Mouse (Mus musculus) bone marrow, adult 2 months (tissue): ENCODE results near the gene Snrk. TPM values are rescaled to one million over a fixed set of nuclear protein-coding genes. Genes with fewer than 3 reads are reported as not detected.
A peak's percentile ranks its signal among the peaks of the same experiment; 100 is the strongest.
"Not testable (repeated sequence)": the region's sequence is repeated elsewhere in the genome, so short reads cannot be mapped to it uniquely, and the experiment has no call there.

Source experiments
- H3K27ac ChIP-seq: fragments of 200-500 bp; 2 replicates; pipeline ENCODE4 v1.5.1; 2012; ENCODE audit warnings: low read depth, mild to moderate bottlenecking, control low read depth, inconsistent platforms, low read length; ENCODE audit not compliant: control insufficient read depth, poor library complexity, insufficient read depth
- H3K4me1 ChIP-seq: fragments of 200-500 bp; 2 replicates; pipeline ENCODE4 v1.6.1; 2011; ENCODE audit warnings: low read length; ENCODE audit not compliant: control insufficient read depth, insufficient read depth
- H3K4me3 ChIP-seq: fragments of 200-500 bp; replicated peaks from 2 replicates; pipeline ENCODE3; 2011; ENCODE audit warnings: mild to moderate bottlenecking, low read depth, low read length, control low read depth; ENCODE audit not compliant: control insufficient read depth
- CTCF ChIP-seq: fragments of 200-500 bp; IDR thresholded peaks from 2 replicates; pipeline ENCODE4 v1.5.1; 2011; ENCODE audit warnings: low read length, control low read depth; ENCODE audit not compliant: control insufficient read depth, insufficient read depth
- POLR2A ChIP-seq: fragments of 200-500 bp; IDR thresholded peaks from 2 replicates; pipeline ENCODE4 v1.6.1; 2011; ENCODE audit warnings: low read depth, mild to moderate bottlenecking, control low read depth, low read length, borderline replicate concordance; ENCODE audit not compliant: control insufficient read depth
- WGBS: fragments of 180-500 bp; shearing (Covaris S2); methylation state at CpG from one replicate; pipeline ENCODE4 v1.1.7; 2018; 5-methylcytosine and 5-hydroxymethylcytosine counted together
- polyA plus RNA-seq: library from polyadenylated mRNA; stranded (reverse); fragments of >200 nt; gene quantifications from 2 replicates; pipeline ENCODE4 v1.2.4, GENCODE M21; 2011; ENCODE audit warnings: low replicate concordance; ENCODE audit not compliant: missing spikeins, insufficient read depth, insufficient read length

Snrk gene
- polyA plus RNA-seq, 1 experiment, result 36.8 TPM

DNA sequence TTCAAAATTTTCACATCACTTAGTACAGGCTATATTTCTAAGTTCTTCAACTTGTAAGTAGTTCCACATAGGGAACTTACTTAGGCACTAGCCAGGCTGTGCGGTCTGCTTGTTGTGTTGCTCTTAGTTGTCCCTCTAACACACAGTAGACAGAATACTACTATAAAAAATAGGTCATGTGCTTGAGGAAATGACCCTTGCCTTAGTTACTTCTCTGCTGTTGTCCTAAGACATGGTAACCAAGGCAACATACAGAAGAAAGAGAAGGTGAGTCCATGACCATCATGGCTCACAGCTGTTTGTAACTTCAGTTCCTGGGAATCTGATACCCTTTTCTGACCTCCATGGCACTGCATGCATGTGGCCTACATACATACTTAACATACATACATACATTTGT is 38.1 kb downstream of the Snrk start:
- 86% methylated on average over 1 of the region's 1 CpGs for WGBS
- Histone ChIP-seq H3K4me3 (no peak overlapping the region), H3K27ac (no peak overlapping the region), H3K4me1 (no peaks in the 10 kb centered on the region; the same call in 1 of the 2 replicates)
- no peak for TF ChIP-seq POLR2A
- TF ChIP-seq CTCF, result no peak

DNA sequence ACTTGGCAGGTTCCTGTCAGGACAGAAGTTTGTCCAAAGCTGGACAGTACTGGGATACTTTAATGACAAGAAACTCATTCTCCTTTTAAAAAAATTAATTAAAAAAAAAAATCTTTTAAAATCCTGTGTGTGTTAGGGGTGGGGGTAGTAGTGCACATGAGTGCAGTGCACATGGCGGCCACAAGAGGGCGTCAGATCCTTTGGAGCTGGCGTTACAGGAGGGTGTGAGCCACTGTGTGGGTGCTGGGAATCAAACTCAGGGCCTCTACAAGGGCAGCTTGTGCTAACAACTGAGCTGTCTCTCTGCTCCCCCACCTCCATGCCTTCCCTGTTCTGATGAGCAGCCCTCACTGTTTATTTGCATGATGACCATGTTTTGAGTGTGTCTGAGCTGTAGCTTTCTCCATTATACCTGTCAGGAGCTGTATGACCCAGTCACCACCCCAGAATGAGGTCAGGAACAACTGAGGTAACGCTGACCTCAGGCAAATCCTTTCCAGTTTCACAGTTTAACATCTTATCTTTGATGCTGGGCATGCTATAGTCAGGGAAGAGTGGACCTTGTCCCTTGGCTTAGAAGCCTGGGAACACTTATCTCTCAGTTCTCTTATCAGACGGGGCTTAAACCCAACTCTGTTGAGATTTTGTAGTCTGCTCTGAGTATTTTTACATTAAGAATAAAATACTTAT is 39.5 kb downstream of the Snrk start:
- 81% methylated on average over 5 of the region's 5 CpGs for WGBS
- peak; percentile 46; the same call in 1 of the 2 replicates for TF ChIP-seq CTCF
- no peak for TF ChIP-seq POLR2A
- Histone ChIP-seq H3K27ac (no peak overlapping the region), H3K4me1 (no peaks in the 10 kb centered on the region; the same call in 1 of the 2 replicates), H3K4me3 (no peak overlapping the region)

DNA sequence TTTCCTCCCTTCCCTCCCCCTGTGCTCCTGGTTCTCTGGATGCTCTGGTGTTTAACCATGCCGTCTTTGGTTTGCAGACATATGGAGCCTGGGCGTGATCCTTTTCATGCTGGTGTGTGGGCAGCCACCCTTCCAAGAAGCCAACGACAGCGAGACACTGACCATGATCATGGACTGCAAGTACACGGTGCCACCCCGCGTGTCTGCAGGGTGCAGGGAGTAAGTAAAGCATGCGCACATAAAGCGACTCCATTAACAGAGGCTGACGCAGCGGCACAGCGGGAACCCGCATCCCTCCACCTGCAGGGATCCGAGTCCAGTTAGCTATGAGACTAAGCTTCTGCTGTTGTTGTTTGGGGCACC is 40.0 kb downstream of the Snrk start:
- TF ChIP-seq CTCF (no peak), POLR2A (no peak)
- H3K4me3 ChIP-seq, result no peak overlapping the region
- 97% methylated on average over 14 of the region's 14 CpGs for WGBS
- H3K4me1 ChIP-seq, result no peaks in the 10 kb centered on the region
- H3K27ac ChIP-seq, result no peak overlapping the region

DNA sequence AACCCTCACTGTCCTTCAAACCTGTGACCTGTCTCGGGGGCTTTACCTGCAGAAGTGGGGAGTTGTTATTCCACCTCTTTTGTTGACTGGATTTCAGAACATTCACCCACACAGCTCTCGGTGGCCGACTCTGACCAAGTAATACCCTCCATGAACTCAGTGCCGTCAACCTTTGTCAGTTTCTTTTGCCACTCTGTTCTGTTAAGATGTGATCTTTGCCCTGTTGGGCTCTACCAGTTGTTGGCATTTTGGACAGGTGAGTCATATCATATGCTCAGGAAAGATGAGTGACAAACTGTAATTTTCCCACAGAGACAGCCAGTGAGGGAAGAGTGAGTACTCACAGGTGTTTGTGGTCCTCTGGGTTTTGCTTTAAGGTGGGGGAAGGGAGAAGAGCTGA is 47.5 kb downstream of the Snrk start:
- no peaks in the 10 kb centered on the region for H3K4me1 ChIP-seq
- TF ChIP-seq CTCF (no peak), POLR2A (no peak)
- no peak overlapping the region for H3K4me3 ChIP-seq
- WGBS, result 87% methylated on average over 4 of the region's 4 CpGs
- no peak overlapping the region for H3K27ac ChIP-seq

DNA sequence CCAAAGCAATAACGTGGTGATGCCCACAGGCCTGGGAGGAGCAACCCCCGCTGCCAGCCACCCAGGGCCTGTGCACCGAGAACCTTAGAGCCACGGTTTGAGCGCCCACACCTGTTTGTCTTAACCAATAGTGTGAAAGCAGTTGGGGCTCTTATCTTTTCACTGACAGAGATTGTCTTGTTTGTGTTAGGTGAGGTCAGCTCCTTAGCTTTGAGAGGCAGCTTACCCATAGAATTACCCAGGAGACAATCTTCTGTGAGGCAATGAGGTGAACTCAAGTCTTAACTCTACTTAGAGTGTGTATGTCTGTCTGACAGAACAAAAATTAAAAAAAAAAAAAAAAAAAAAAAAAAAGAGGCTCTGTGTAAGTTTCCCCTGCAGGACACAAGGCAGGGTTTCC is 50.7 kb downstream of the Snrk start:
- not testable (repeated sequence) for H3K4me3 ChIP-seq, H3K27ac ChIP-seq, H3K4me1 ChIP-seq
- 90% methylated on average over 5 of the region's 5 CpGs for WGBS

DNA sequence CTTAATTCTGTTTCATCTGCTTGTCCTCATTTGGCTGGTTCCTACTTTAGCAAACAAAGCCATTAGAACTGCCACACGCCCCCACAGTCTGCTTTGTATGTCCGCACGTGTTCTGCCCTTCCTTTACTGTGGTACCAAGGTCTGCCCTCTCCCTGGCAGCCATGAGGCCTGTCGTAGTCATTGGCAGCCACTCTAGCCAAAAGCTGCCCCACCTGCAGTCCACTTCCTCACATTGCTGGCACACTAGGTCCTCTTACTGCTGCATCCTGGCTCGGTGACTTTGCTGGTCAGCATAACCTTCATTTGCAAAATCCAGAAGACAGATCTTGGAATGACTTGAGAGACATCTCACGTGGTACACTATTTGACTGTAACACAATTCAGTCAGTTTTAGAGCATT is 52.8 kb downstream of the Snrk start:
- Histone ChIP-seq H3K4me3 (no peak overlapping the region), H3K4me1 (no peaks in the 10 kb centered on the region), H3K27ac (no peak overlapping the region)
- TF ChIP-seq CTCF (no peak), POLR2A (no peak)
- 73% methylated on average over 6 of the region's 6 CpGs for WGBS

DNA sequence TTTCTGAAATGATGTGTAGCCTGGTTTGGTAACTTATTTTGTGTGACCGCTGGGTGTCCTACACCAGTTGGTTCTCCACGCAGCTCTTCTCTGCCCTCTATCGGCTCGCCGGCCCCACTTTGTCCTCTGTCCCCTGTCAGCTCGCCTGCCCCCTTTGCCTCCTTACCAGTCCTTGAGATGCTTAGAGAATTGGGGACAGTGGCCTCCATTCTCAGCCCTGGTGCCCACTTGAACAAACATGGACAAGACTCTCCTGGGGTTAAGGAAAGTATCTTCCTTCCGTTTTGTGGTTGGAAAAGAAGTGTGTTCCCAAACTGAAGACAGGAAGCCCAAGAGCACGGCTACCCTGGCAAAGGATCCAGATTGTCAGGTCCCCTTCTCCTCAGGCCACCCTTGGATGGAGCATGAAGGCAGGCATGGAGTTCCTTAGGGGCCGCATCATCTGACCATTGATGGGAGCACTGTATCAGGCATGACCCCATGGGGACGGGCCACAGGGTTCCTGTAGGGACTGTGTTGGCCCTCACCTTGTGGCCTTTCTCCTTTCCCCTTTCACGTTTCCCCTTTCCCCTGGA is 55.6 kb downstream of the Snrk start:
- Histone ChIP-seq H3K4me3 (no peak overlapping the region), H3K27ac (no peak overlapping the region), H3K4me1 (no peaks in the 10 kb centered on the region)
- 88% methylated on average over 11 of the region's 11 CpGs for whole genome bisulfite sequencing
- TF ChIP-seq CTCF (no peak), POLR2A (no peak)

DNA sequence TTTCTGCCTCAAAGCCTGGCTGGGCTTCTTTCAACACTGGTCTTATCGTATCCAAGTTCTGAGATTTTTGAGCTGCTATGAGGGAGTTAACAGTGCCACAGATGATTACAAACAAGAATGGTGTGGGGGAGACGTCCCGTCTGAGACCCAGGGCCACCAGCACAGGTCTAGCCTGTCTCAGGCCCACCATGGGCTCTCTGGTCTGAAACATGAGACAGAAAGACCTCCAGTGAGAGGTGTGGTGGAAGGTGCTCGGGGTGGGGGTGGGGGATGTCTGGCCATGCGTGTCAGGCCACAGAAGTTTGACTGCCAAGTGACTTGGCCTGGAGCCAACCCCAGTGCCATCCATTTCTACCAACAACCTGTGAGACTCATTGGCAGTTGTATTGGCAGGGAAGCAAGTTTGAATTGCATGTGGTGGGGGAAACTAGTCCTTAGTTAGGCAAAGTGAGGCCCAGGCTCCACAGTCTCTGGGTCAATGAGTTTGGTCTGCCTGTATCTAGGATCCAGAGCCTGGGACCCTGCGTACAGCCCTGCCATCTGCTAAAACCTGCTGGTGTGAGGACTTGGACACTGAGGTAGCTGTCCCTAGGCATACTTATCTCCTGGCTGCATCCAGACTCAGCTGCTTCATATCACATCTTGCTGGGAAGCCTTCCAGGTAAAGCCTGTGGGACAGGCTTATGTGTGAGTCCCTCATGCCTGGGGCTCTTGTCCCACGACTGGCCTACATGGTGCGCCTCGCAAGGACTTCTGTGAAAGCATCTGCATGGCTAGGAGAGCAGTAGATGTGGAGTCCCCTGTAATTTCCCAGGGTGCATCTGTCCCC is 56.6 kb downstream of the Snrk start:
- no peak for TF ChIP-seq CTCF
- TF ChIP-seq POLR2A, result no peak
- 81% methylated on average over 9 of the region's 9 CpGs for WGBS
- Histone ChIP-seq H3K27ac (no peak overlapping the region), H3K4me1 (no peaks in the 10 kb centered on the region), H3K4me3 (no peak overlapping the region)
